Mouse (Mus musculus) frontal cortex, postnatal 36 days (tissue): Measurements from ENCODE around the gene Sh2d3c.

ENCODE experiments used
- DNase-seq, 2 experiments: peaks; one replicate each; pipeline ENCODE4 v3.0.0; 2022; ENCODE audit warnings: low spot score in 2 of 2

The Sh2d3c gene

GRCm38 (mm10) chr2:32756674-32757055 lies 35.8 kb downstream of the Sh2d3c start:
- DNase-seq, result no peak

DNA sequence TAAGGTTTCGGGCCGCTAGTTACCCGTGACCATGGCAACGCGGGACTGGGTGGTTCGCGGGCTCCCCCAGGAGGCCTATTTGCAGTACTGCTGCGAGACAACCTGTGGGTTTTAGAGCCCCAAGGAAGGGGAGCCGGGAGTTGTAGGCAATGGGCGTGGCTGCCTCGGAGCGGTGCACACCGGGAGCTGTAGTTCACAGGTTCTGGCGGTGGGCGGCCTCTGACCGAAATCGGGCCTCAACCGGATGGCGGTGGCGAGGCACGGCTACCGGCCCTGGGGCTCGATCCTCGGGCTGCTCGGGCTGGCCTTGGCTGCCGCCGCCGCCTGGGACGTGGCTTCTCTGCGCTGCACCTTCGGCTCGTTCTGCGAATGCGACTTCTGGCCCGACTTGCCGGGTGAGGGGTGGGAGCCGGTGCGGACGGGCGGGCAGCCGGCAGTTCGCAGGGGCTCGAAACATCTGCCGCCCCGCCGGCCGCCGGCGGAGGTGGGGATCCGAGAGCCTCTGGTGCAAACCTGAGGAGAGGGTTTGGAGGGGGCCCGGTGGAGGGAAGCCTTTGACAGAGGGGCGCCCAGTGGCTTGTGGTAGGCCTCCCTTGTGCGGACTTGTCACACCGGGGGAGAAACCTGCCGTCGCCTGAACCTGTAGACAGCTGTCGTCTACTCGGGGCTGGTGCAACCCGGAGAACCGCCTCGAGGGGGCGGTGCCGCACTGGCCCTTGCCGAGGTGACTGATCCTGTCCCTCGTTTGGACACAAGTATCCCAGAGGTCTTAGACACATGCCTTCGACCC lies 36.4 kb downstream of the Sh2d3c start, which contains the start of gene Tor2a:
TSS of gene Tor2a (plus strand) at position 179 of the 790 bp plus-strand sequence.
- peak; percentile 96 to 98 for DNase-seq

DNA sequence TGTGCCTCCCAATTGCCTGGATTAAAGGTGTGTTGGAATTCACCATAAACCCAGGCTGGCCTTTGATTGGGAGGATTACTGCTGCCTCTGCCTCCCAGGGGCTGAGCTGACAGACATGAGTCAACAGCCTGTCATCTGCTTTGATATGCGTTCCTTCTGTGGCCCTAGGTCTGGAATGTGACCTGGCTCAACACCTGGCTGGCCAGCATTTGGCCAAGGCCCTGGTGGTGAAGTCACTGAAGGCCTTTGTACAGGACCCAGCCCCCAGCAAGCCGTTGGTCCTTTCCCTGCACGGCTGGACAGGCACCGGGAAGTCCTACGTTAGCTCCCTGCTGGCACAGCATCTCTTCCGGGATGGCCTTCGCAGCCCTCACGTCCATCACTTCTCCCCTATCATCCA lies 37.6 kb downstream of the Sh2d3c start:
- no peak for DNase-seq

GRCm38 (mm10) chr2:32759001-32759400 lies 38.1 kb downstream of the Sh2d3c start:
- no peak for DNase-seq

GRCm38 (mm10) chr2:32761361-32761760 lies 40.5 kb downstream of the Sh2d3c start:
- no peak for DNase-seq

DNA sequence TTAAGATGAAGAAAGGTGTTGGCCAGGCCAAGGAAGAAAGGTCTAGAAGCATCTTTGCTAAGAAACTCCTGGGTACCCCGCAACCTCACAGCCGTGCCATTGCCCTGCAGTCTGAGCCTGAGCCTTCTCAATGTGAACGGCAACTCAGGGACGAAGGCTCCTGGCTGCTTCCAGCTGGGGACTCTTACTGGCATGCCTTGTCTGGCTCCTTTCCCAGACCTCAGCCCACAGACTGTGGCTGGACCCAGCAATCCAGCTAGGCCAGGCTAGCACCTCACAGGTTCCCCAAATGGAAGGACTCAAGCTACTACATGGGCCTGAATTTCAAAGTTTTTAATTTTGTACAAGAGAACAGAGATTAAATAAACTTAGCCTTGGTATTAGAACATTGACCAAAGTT lies 41.0 kb downstream of the Sh2d3c start:
- no peak for DNase-seq

DNA sequence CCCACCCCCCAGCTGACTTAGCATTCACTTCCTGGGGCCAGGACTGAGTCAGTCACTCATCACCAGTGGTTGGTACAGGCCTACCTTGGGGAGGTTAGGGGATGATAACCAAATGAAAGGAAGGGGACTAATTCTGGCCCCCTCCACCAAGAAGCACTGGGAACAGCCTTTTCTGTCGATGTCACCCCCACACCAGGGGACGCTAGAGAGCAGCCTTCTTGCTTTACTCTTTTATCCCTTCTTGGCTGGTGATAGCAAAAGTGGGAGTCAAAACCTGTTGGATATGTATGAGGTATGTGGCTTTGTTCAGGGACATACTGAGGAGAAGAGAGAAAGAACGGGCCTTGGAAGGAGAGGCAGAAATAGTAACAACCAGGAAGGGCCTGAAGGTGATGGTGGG lies 42.5 kb downstream of the Sh2d3c start:
- DNase-seq, result no peak

GRCm38 (mm10) chr2:32767241-32767640 lies 46.4 kb downstream of the Sh2d3c start:
- DNase-seq, result no peak

DNA sequence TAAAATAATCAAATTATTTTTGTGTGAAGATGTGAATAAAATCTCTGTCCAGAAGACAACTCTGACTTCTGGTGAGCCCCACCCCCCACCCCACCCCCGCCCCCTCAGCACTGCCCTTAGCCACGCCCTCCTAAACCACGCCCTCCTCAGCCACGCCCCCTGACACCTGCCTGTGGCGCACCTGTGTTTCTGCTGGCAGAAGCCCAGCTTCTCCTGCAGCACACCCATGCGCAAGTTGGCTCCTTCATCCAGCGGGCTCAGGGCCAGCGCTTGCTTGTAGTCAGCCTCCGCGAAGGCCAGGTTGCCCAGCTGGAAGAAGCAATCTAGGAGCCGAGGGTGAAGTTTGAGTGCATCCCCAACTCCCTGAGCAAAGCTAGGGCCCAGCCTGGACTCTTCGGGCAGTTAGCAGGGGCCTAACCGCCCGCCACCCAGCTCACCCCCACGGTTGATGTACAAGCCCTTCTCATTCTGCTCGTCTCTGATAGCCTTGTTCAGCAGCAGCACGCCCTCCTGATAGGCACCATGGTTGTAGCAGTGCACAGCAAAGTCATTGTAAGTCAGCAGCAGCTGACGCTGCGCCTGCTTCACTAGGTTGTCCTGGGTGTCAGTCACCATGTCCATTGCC lies 47.9 kb downstream of the Sh2d3c start:
- no peak for DNase-seq

- DNase-seq, result no peak
Measured at GRCm38 (mm10) chr2:32769327-32770085, 48.7 kb downstream of the Sh2d3c start.

DNA sequence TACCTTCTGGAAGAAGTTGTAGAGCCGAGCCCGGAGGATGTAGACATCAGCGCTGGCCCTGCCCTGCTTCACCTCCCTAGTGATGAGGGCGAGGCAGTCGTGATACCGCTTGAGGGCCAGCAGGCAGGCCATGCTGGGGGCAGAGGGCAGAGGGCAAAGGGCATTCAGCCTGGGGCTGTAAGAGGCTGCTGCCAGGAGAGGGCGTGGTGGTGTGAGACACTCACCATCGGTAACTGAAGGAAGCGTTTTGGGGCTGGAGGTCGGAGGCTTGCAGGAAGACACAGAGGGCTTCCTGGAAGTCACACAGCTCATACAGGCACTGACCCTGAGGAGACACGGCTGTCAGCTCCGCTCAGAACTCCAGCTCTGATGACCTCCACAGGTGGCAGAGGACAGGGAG lies 51.0 kb downstream of the Sh2d3c start:
- DNase-seq, result no peak

GRCm38 (mm10) chr2:32772626-32773279 lies 51.9 kb downstream of the Sh2d3c start:
- no peak for DNase-seq

DNA sequence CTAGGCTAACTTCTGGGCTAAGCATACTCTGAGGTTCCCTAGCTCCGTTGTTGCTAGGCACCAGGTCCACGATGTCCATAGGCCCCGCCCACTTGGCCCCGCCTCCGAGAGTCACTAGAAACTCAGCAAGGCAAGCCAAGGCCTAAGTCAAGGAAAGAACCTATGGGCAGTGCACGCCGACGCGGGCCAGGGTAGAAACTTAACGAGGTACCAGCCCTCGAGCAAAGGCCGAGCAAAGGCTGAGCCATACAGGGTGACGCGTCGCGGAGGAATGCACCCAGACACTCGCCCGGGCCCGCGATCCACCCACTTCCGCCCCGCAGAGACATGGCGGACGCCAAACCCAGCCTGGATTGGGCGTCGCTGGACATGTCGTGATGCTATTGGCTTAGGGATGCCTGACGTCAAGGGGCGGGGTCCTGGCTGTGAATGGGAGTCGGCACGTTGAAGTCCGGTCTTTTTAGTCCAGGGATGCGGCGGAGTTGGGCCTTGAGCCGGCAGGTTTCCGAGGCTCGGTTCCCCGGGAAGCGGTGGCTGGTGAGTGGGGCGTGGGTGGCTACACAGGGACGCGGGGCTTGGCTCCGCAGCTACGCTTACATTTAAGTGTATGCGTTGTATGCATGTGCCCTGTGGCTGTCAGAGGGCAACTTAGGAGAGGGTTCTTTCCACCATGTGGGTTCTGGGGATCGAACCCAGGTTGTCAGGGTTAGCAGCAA lies 54.7 kb downstream of the Sh2d3c start, which contains the start of the genes Ttc16 and Ptrh1:
TSS of gene Ttc16 (minus strand) at position 275 of the 716 bp plus-strand sequence.
TSS of gene Ptrh1 (plus strand) at position 428 of the 716 bp plus-strand sequence.
- DNase-seq, result peak; percentile 95 to 98

DNA sequence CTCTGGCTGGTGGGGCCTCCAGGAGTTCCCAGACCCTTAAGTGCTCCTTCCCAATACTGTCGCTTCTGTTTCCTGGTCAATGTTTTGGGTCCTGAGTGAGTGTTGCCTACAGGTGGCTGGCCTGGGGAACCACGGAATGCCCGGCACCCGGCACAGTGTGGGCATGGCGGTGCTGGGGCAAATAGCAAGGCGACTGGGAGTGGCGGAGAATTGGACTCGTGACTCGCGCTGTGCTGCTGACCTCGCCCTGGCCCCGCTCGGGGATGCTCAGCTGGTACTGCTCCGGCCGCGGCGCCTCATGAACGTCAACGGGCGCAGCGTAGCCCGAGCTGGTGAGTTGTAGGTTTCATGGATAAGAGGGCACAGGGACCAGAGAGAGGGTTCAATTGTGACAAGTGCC lies 55.3 kb downstream of the Sh2d3c start:
- no peak for DNase-seq

- DNase-seq, result no peak
Measured at GRCm38 (mm10) chr2:32778081-32778480, 57.2 kb downstream of the Sh2d3c start.

DNA sequence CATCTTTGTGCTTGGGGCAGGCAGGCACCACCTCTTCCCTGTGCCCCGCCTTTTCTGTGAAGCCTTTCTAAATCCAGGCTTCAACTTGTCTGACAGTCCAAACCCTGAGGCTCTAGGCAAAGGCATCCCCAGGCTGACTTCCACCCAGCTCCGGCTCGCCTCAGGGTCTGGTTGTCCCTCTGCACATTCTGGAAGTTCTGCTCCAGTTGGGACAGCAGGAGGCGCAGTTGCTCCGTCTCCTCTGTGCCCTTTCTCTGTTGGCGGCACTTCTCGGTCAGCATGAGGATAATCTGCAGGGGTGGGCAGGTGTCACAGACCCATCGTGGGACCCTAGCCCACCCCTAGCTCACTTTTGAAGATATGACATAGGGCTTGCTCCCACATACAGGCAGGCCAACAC lies 58.3 kb downstream of the Sh2d3c start:
- peak; percentile 55 to 66 for DNase-seq

DNA sequence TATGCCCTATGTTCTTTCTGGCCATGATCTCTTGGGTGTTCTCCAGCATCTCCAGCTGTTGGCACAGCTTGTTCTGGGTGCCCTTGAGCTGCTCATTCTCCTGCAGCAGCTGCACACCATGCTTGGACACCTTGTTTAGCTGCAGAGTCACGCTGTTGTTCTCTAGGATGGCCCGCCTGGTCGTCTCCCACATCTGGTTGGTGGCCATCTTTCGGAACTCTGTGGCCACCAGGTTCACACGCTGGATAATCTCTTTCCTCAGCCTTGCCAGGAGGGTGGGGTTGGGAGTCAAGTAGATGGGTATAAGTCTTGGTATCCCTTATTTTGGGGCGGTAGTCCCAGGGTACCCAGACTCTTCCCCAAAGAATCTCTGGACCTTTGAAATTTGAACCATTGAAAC lies 58.9 kb downstream of the Sh2d3c start:
- no peak for DNase-seq

DNA sequence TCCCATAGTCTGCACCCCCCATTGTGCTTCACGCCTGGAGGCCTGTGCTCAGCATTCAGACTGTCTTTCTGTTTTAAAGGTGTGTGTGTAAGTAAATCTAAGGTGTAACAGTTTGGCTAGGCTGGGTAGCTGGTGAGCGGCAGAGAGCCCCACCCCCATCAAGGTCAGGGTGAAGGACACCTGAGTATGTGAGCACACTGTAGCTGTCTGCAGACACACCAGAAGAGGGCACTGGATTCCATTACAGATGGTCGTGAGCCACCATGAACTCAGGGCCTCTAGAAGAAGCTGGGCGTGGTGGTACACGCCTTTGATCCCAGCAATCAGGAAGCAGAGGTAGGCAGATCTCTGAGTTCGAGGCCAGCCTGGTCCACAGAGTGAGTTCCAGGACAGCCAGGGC lies 60.9 kb downstream of the Sh2d3c start:
- no peak for DNase-seq

DNA sequence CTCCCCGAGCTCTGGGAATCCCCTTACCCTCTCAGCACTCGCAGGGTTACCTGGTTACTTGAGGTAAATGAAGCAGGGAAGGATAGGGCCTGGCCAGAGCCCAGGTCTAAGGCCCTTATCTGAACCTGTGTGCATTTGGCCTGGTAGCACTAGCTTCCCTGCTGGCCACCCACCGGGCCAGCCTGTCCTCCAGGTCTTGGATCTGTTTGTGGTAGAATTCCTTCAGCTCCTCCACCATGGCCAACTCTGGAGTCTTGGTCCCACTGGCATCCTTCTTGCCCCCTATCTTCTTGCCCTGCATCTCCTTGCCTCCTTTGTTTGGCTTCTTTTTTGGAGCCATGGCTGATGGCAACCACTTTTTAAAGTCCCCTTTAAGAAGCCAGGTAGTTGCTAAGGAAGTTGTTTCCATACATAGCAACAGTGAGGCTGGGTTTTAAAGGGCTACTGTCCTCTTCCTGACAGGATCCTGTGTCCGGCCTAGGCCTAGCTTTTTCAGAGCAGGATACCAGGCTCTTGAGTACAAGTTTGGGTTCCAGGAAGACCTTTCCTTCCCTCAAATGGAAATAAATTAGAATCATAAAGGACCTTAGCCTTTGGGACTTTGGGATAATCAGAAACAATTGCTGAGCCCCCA lies 63.3 kb downstream of the Sh2d3c start, which contains the start of gene Cfap157:
TSS of gene Cfap157 (minus strand) at position 381 of the 634 bp plus-strand sequence.
- DNase-seq, result no peak

- DNase-seq, result no peak
Measured at GRCm38 (mm10) chr2:32787176-32787575, 66.3 kb downstream of the Sh2d3c start.

DNA sequence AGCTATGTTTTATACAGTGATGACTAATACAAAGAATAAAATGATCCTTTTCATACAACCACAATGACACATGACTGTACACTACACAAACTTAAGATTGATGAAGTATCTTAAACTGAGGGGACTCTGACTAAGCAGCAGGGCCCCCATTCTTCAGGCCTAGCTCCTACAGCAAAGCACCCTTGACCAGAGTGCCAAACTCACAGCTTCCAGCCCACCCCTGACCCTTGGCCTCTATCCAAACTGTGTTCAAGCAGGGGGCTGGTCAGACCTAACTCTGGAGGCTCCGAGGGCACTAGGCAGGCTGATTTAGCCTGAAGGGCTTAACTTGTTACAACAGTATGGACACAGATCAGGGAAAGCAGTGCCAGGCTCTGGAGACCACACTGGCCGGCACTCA lies 67.7 kb downstream of the Sh2d3c start:
- no peak for DNase-seq
